Mouse (Mus musculus) central nervous system, embryonic 18 days (tissue): ENCODE measurements around the gene Bfar. TPM values are rescaled to one million over a fixed set of nuclear protein-coding genes. Genes with fewer than 3 reads are reported as not detected.

ENCODE experiments used
- polyA plus RNA-seq: library from polyadenylated mRNA; depleted of rRNA; stranded (reverse); fragments of >200 nt; gene quantifications from 2 replicates; pipeline ENCODE4 v1.2.3, GENCODE M21; 2012; rRNA removed

Gene Bfar
- 46.5 and 47.1 TPM in 2 replicates for polyA plus RNA-seq

DNA sequence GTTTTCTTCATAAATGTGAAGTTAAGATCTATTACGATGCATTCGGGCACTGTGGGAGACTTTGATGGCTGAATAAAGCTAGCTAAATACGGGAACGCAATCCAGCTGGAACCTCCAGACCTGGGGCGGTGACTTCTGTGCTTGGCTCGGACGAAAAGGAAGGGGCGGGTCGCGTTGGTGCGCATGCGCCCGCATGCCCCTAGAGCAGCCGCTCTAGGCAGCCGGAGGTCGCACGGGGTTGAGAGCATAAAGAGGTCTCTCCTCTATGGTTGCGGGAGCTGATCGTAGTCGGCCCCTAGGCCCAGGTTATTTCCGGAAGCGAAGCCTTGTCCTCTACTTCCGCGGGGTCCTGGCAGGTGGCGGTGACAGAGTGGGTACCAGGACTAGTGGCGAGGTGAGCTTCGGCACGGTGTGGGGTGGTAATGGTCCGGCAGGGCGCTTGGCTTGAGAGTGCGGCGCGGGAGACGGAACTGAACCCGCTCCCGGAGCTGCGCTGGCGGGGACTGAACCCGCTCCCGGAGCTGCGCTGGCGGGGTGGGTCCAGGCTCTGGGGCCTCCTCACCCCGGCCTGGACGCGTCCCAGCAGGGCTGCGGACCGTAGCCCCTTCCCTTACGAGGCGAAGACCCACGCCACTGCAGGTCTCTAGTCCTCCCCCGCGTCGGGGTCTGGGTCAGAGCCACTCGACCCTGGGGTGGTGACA is at the start of gene Bfar, which contains the start of gene 3110001I22Rik:
Gene Bfar (plus strand): TSS at position 174 of the 701 bp plus-strand sequence.
Gene 3110001I22Rik (plus strand): TSS at position 245 of the 701 bp plus-strand sequence.

DNA sequence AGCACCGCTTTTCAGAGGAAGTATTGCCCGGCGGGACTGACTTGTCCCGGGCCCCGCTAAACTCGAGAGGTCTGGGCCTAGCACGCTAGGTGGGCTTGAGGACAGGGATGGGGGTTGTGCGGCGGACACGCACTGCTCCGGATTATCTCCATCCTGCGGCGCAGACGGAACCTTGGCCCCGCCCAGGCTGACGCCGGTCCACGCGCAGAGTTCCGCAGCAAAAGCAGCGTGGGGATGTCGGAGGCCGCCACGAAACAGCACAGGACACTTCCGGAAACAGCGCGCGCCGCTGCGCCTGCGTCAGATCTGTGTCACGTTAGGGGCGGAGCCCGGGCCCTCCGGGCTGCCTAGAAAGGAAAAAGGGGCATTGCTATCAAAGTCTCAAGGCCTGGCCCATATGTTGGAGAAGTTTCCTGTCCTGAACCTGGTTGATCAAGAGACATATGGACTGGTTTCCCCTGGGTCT is 3.7 kb upstream of the Bfar start, which contains the start of gene Parn:
Gene Parn (minus strand): TSS at position 293 of the 466 bp plus-strand sequence.

DNA sequence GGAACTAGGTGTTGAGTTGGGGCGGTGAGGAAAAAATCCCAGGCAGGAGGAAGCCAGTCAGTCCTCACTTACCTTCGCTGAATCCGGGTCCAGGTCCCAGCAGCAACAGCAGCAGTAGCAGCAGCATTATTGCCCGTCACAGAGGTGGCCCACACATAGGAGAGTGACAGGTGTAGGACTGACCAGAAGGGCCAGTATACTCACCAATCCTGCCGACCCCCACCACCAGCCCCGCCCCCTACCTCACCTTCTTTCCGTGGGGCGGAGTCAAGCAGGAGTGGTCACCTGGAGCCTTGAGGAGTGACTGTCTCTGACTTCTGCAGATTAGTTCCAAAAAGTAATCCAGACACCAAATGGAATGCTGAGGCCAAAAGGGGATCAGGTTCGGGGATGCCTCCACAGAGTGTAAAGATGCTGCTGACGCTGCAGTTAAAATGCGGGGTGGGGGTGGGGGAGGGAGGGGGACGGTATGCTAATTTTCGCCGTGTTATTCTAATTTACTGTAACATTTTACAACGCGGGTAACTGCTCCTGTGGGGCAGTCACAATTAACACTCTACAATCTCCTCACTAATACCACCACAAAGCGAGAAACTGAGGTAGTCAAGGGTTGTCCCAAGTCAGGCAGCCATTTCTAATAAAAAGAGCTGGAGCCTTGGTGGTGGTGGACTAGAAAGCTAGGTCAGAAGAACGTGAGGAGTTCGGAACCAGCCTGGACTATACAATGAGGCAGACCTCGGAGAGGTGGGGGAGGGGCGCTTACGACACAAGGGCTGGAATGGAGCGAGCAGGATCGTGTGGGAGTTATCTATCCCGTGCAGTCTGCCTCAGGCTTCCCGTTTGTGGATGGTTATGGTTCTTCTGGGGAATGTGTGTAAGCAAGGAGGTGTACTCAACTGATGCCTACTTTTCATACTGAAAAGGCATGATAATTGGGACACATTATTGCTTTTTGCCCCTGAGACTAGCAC is 58.9 kb downstream of the Bfar start, which contains the start of gene Pla2g10:
Gene Pla2g10 (minus strand): TSS at position 699 of the 971 bp plus-strand sequence.

Other genes with a start within 250 kb of the Bfar start
- gene Parn, start 3.7 kb upstream of the Bfar start, polyA plus RNA-seq, result 23.1 and 23.3 TPM in 2 replicates
- 4.1 and 4.2 TPM in 2 replicates for gene 3110001I22Rik, start 71 bp downstream of the Bfar start, polyA plus RNA-seq
- 0.22 and 0.29 TPM in 2 replicates for gene Pla2g10, start 59.1 kb downstream of the Bfar start, polyA plus RNA-seq
- 30.7 and 32.0 TPM in 2 replicates for gene Rrn3, start 108.8 kb downstream of the Bfar start, polyA plus RNA-seq
- 157 and 162 TPM in 2 replicates for gene Ntan1, start 147.0 kb downstream of the Bfar start, polyA plus RNA-seq
- gene Pdxdc1, start 231.3 kb downstream of the Bfar start, polyA plus RNA-seq, result 51.1 and 53.5 TPM in 2 replicates
- gene Mpv17l, start 231.3 kb downstream of the Bfar start, polyA plus RNA-seq, result 26.1 and 27.2 TPM in 2 replicates